Comparison of ENCODE assay signal across 22 mouse cellular contexts in the genomic region with DNA sequence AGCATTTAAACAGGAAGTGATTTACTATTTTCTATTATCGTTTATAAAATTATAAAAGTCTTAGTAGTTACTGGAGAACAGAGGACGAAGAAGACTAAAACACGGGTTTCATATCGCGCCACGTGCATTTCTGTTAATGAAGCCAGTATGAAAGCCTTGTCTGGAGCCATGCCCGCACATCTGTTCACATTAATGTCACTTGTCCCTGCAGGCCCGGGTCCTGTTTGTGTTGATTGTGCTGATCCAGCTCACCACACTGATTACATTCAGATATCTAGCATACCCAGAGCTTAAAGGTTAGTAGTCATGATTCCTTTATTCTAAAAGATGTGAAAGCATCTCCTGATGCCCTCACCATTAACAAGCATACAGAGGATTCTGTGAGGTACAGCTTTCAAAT. TPM values are rescaled to one million over a fixed set of nuclear protein-coding genes. Genes with fewer than 3 reads are reported as not detected.
DNase-seq lines count a peak whose midpoint lies in the region; ATAC-seq lines count a peak whose summit lies in the region.
"Had no signal": no experiment of that assay in that cellular context is flagged by ENCODE, and none has a peak within 500 bp of the region (broad histone marks: within the 10 kb centered on the region; RNA-seq: fewer than 3 reads in every experiment).

No protein-coding gene starts in this region.

- H3K27ac ChIP-seq in liver, embryonic 11.5 days (ENCODE audit: low read depth, low read length): no peak overlapping the region
- H3K27ac ChIP-seq in liver, embryonic 15.5 days (replicated peaks): no peak overlapping the region
- H3K27ac ChIP-seq in forebrain, embryonic 15.5 days (replicated peaks): no peak overlapping the region
- H3K27ac ChIP-seq: embryonic facial prominence, embryonic 12.5 days; heart, embryonic 13.5 days; hindbrain, postnatal 0 days had no signal

- no peaks in the 10 kb centered on the region for H3K9me3 ChIP-seq in liver, embryonic 11.5 days (ENCODE audit: control insufficient read depth, low read length)
- no peaks in the 10 kb centered on the region for H3K9me3 ChIP-seq in liver, embryonic 15.5 days (replicated peaks)
- no peaks in the 10 kb centered on the region for H3K9me3 ChIP-seq in forebrain, embryonic 15.5 days
- H3K9me3 ChIP-seq: embryonic facial prominence, embryonic 12.5 days; heart, embryonic 13.5 days had no signal

- WGBS in liver, embryonic 11.5 days: 77% methylated on average over 8 of the region's 8 CpGs
- 48% methylated on average over 8 of the region's 8 CpGs for WGBS in liver, embryonic 15.5 days (ENCODE audit: insufficient replicate concordance)
- 83% methylated on average over 8 of the region's 8 CpGs for WGBS in forebrain, embryonic 15.5 days

- H3K36me3 ChIP-seq in liver, embryonic 11.5 days (ENCODE audit: control insufficient read depth, insufficient read depth, low read length): no peaks in the 10 kb centered on the region
- H3K36me3 ChIP-seq in liver, embryonic 15.5 days (replicated peaks): no peaks in the 10 kb centered on the region
- no peaks in the 10 kb centered on the region; the same call in 1 of the 2 replicates for H3K36me3 ChIP-seq in forebrain, embryonic 15.5 days
- H3K36me3 ChIP-seq: embryonic facial prominence, embryonic 12.5 days; heart, embryonic 13.5 days had no signal

- DNase-seq in c-Kit-positive CD71-positive TER-119-positive erythroid progenitor cells, embryonic 14.5 days (ENCODE audit: low spot score): peak; percentile 31
- no peak for DNase-seq in liver, embryonic 11.5 days (ENCODE audit: low spot score)
- no peak for DNase-seq in adrenal gland, postnatal 25 days
- DNase-seq: adrenal gland, adult 2 months; adrenal gland, postnatal 36 days; cerebellum, adult 11-12 months; cerebellum, adult 9-10 months; cerebellum, postnatal 25 days; gastrocnemius, postnatal 14 days; heart, postnatal 36 days had no signal

- peak; percentile 53 for ATAC-seq in liver, embryonic 11.5 days (replicated peaks; ENCODE audit: low FRiP score)
- ATAC-seq in liver, embryonic 15.5 days (ENCODE audit: insufficient read depth): 0 out of 2 replicates have a peak, but pooled peaks have one; percentile 22
- ATAC-seq in megakaryocyte-erythroid progenitor cell, adult 5-6 weeks (replicated peaks; ENCODE audit: low FRiP score, low TSS enrichment, poor library complexity, severe bottlenecking): peak; percentile 83
- ATAC-seq in forebrain, embryonic 15.5 days (replicated peaks): no peak
- ATAC-seq: forebrain, embryonic 16.5 days; hindbrain, postnatal 0 days; Patski had no signal

- H3K9ac ChIP-seq in liver, embryonic 11.5 days (ENCODE audit: low read depth, low read length): no peak overlapping the region
- no peak overlapping the region for H3K9ac ChIP-seq in liver, embryonic 15.5 days
- H3K9ac ChIP-seq in forebrain, embryonic 15.5 days (replicated peaks): no peak overlapping the region
- H3K9ac ChIP-seq: embryonic facial prominence, embryonic 12.5 days; heart, embryonic 13.5 days had no signal

- no peak overlapping the region for H3K4me2 ChIP-seq in liver, embryonic 11.5 days
- no peak overlapping the region for H3K4me2 ChIP-seq in liver, embryonic 15.5 days
- no peak overlapping the region for H3K4me2 ChIP-seq in forebrain, embryonic 15.5 days (replicated peaks)
- H3K4me2 ChIP-seq: embryonic facial prominence, embryonic 12.5 days; heart, embryonic 13.5 days had no signal

- H3K27me3 ChIP-seq in liver, embryonic 11.5 days (replicated peaks; ENCODE audit: control insufficient read depth, insufficient read depth, low read length): no peaks in the 10 kb centered on the region
- no peaks in the 10 kb centered on the region for H3K27me3 ChIP-seq in liver, embryonic 15.5 days
- H3K27me3 ChIP-seq in forebrain, embryonic 15.5 days: no peaks in the 10 kb centered on the region
- H3K27me3 ChIP-seq: CH12.LX; embryonic facial prominence, embryonic 12.5 days; heart, embryonic 13.5 days; Patski had no signal

- no peaks in the 10 kb centered on the region for H3K4me1 ChIP-seq in liver, embryonic 11.5 days (replicated peaks; ENCODE audit: control insufficient read depth, insufficient read depth, low read length)
- H3K4me1 ChIP-seq in liver, embryonic 15.5 days (replicated peaks): peaks cover 7% of the 10 kb centered on the region; the same call in 1 of the 2 replicates
- no peaks in the 10 kb centered on the region for H3K4me1 ChIP-seq in forebrain, embryonic 15.5 days
- H3K4me1 ChIP-seq: embryonic facial prominence, embryonic 12.5 days; heart, embryonic 13.5 days had no signal

- no peak overlapping the region for H3K4me3 ChIP-seq in liver, embryonic 11.5 days (ENCODE audit: low read depth, low read length)
- H3K4me3 ChIP-seq in liver, embryonic 15.5 days (replicated peaks): no peak overlapping the region
- no peak overlapping the region for H3K4me3 ChIP-seq in forebrain, embryonic 15.5 days
- H3K4me3 ChIP-seq: embryonic facial prominence, embryonic 12.5 days; heart, embryonic 13.5 days had no signal

RNA-seq across cellular contexts. Expression of a gene that starts 9.3 kb away (rescaled TPM):
- polyA plus RNA-seq in liver, embryonic 11.5 days (2014; fragmentation: Nextera tagmentation; extraction: Ambion mirVana): 42.6 and 45.0 TPM in 2 replicates
- 51.1 and 52.6 TPM in 2 replicates for polyA plus RNA-seq in liver, embryonic 15.5 days (2015; fragmentation: Nextera tagmentation; extraction: Ambion mirVana)
- total RNA-seq in megakaryocyte-erythroid progenitor cell, adult 5-6 weeks (2014; fragmentation: Nextera tagmentation): 52.3 and 61.3 TPM in 2 replicates
- 28.9 and 73.9 TPM in 2 replicates for total RNA-seq in megakaryocyte-erythroid progenitor cell, adult 5-6 weeks (2017)
- total RNA-seq in adrenal gland, postnatal 25 days (2021): 48.2 and 51.3 TPM in 2 replicates
- polyA plus RNA-seq in forebrain, embryonic 15.5 days (2015; fragmentation: Nextera tagmentation; extraction: Ambion mirVana): 78.4 and 80.9 TPM in 2 replicates

RNA-seq across cellular contexts. Expression of a gene that starts 22.0 kb away (rescaled TPM):
- polyA plus RNA-seq in liver, embryonic 11.5 days (2014; fragmentation: Nextera tagmentation; extraction: Ambion mirVana): 3.0 and 3.7 TPM in 2 replicates
- polyA plus RNA-seq in liver, embryonic 15.5 days (2015; fragmentation: Nextera tagmentation; extraction: Ambion mirVana): 2.2 and 2.6 TPM in 2 replicates
- 4.4 and 5.8 TPM in 2 replicates for total RNA-seq in megakaryocyte-erythroid progenitor cell, adult 5-6 weeks (2014; fragmentation: Nextera tagmentation)
- total RNA-seq in megakaryocyte-erythroid progenitor cell, adult 5-6 weeks (2017): 5.2 and 16.5 TPM in 2 replicates
- 26.7 and 27.9 TPM in 2 replicates for total RNA-seq in adrenal gland, postnatal 25 days (2021)
- 7.9 and 8.1 TPM in 2 replicates for polyA plus RNA-seq in forebrain, embryonic 15.5 days (2015; fragmentation: Nextera tagmentation; extraction: Ambion mirVana)

RNA-seq across cellular contexts. Expression of a gene that starts 28.3 kb away (rescaled TPM):
- 22.3 and 23.4 TPM in 2 replicates for polyA plus RNA-seq in liver, embryonic 11.5 days (2014; fragmentation: Nextera tagmentation; extraction: Ambion mirVana)
- 10.8 and 11.9 TPM in 2 replicates for polyA plus RNA-seq in liver, embryonic 15.5 days (2015; fragmentation: Nextera tagmentation; extraction: Ambion mirVana)
- total RNA-seq in megakaryocyte-erythroid progenitor cell, adult 5-6 weeks (2014; fragmentation: Nextera tagmentation): 32.9 and 36.0 TPM in 2 replicates
- 36.1 and 39.5 TPM in 2 replicates for total RNA-seq in megakaryocyte-erythroid progenitor cell, adult 5-6 weeks (2017)
- 27.7 and 40.6 TPM in 2 replicates for total RNA-seq in adrenal gland, postnatal 25 days (2021)
- polyA plus RNA-seq in forebrain, embryonic 15.5 days (2015; fragmentation: Nextera tagmentation; extraction: Ambion mirVana): 34.6 and 35.3 TPM in 2 replicates

RNA-seq across cellular contexts. Expression of a gene that starts 38.0 kb away (rescaled TPM):
- polyA plus RNA-seq in liver, embryonic 11.5 days (2014; fragmentation: Nextera tagmentation; extraction: Ambion mirVana): 61.3 and 70.2 TPM in 2 replicates
- 161 and 174 TPM in 2 replicates for polyA plus RNA-seq in liver, embryonic 15.5 days (2015; fragmentation: Nextera tagmentation; extraction: Ambion mirVana)
- total RNA-seq in megakaryocyte-erythroid progenitor cell, adult 5-6 weeks (2014; fragmentation: Nextera tagmentation): 24.6 and 30.0 TPM in 2 replicates
- total RNA-seq in megakaryocyte-erythroid progenitor cell, adult 5-6 weeks (2017): 13.0 and 19.8 TPM in 2 replicates
- total RNA-seq in adrenal gland, postnatal 25 days (2021): not detected in 2 replicates
- 0.25 and 0.69 TPM in 2 replicates for polyA plus RNA-seq in forebrain, embryonic 15.5 days (2015; fragmentation: Nextera tagmentation; extraction: Ambion mirVana)
- total RNA-seq: adrenal gland, postnatal 36 days; CH12.LX; gastrocnemius, adult 18-20 months; gastrocnemius, postnatal 14 days had no signal
- polyA plus RNA-seq: adrenal gland, adult 2 months; cortical plate, adult 2 months; frontal cortex, adult 2 months; Patski had no signal
